Mouse (Mus musculus) stomach, embryonic 14.5 days (tissue): ENCODE results near the gene Chchd3. TPM values are rescaled to one million over a fixed set of nuclear protein-coding genes. Genes with fewer than 3 reads are reported as not detected.

Experiments used
- ATAC-seq: fragments of 200-750 bp; cut with Nextera tagmentation; 2 replicates; pipeline ENCODE4 v1.8.0; 2017; ENCODE audit warnings: low read depth, moderate TSS enrichment; ENCODE audit not compliant: insufficient number of reproducible peaks, insufficient read depth, low FRiP score
- H3K27ac ChIP-seq: fragments of 300-500 bp; sonication (generic); 2 replicates; pipeline ENCODE4 v1.5.1; 2014; ENCODE audit warnings: mild to moderate bottlenecking, low read length, moderate library complexity, mixed read lengths
- H3K27me3 ChIP-seq: fragments of 300-500 bp; sonication (generic); 2 replicates; pipeline ENCODE4 v1.6.1; 2014; ENCODE audit warnings: low read length, control low read depth, mixed read lengths; ENCODE audit not compliant: control insufficient read depth, insufficient read depth
- H3K36me3 ChIP-seq: fragments of 300-500 bp; sonication (generic); 2 replicates; pipeline ENCODE4 v1.6.1; 2014; ENCODE audit warnings: mild to moderate bottlenecking, control low read depth, low read length, moderate library complexity, mixed read lengths; ENCODE audit not compliant: control insufficient read depth, insufficient read depth
- H3K4me1 ChIP-seq: fragments of 300-500 bp; sonication (generic); 2 replicates; pipeline ENCODE4 v1.6.1; 2014; ENCODE audit warnings: low read length, control low read depth, mixed read lengths; ENCODE audit not compliant: control insufficient read depth, insufficient read depth
- H3K4me2 ChIP-seq: fragments of 300-500 bp; sonication (generic); replicated peaks from 2 replicates; pipeline ENCODE4 v1.6.1; 2014; ENCODE audit warnings: low read depth, low read length, control low read depth
- H3K4me3 ChIP-seq: fragments of 300-500 bp; sonication (generic); 2 replicates; pipeline ENCODE4 v1.5.1; 2014; ENCODE audit warnings: low read depth, low read length, control low read depth
- H3K9ac ChIP-seq: fragments of 300-500 bp; sonication (generic); replicated peaks from 2 replicates; pipeline ENCODE4 v1.6.1; 2014; ENCODE audit warnings: low read depth, mild to moderate bottlenecking, control low read depth, low read length, moderate library complexity, mixed read lengths
- H3K9me3 ChIP-seq: fragments of 300-500 bp; sonication (generic); 2 replicates; pipeline ENCODE4 v1.6.1; 2016; ENCODE audit warnings: low read depth, low read length, control low read depth; ENCODE audit not compliant: control insufficient read depth
- WGBS: fragments of 180-500 bp; shearing (Covaris S2); extraction: QIAGEN DNeasy Blood & Tissue Kit; methylation state at CpG from one replicate; pipeline ENCODE4 v1.1.7; 2014; 5-methylcytosine and 5-hydroxymethylcytosine counted together
- polyA plus RNA-seq: library from polyadenylated mRNA; unstranded; fragments of >200 nt; fragmentation: Nextera tagmentation; extraction: Ambion mirVana; gene quantifications from 2 replicates; pipeline ENCODE4 v1.2.1, GENCODE M21; 2014

Chchd3 gene
- polyA plus RNA-seq, 1 experiment from 2014 or later, result 96.4 TPM

DNA sequence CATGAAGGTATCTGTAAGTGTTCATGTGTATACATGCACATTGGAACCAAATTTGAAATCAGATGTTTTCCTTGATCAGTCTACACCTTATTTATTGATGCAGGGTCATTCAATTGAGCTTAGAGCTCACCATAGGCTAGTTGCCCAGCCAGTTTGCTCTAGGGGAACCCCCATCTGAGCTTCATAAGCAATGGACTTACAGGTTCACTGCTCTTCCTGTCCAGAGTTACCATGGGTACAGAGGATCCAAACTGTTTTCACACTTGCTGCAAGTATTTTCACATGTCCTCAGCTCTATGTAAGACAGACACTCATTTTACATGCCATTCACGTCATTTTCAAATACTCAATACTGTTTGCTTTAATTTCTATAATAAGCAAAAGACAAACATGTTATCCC lies 66.2 kb downstream of the Chchd3 start:
- 91% methylated on average over 1 of the region's 1 CpGs for WGBS
- no peak overlapping the region for H3K27ac ChIP-seq
- no peak for ATAC-seq
- no peaks in the 10 kb centered on the region for H3K9me3 ChIP-seq
- no peaks in the 10 kb centered on the region for H3K27me3 ChIP-seq
- H3K4me1 ChIP-seq, result peaks cover 6% of the 10 kb centered on the region; the same call in 1 of the 2 replicates
- H3K9ac ChIP-seq, result no peak overlapping the region
- H3K36me3 ChIP-seq, result no peaks in the 10 kb centered on the region
- no peak overlapping the region for H3K4me3 ChIP-seq
- no peak overlapping the region for H3K4me2 ChIP-seq

- Histone ChIP-seq H3K36me3 (no peaks in the 10 kb centered on the region), H3K27ac (no peak overlapping the region), H3K9me3 (no peaks in the 10 kb centered on the region), H3K27me3 (no peaks in the 10 kb centered on the region), H3K4me2 (no peak overlapping the region), H3K4me1 (no peaks in the 10 kb centered on the region), H3K9ac (no peak overlapping the region), H3K4me3 (no peak overlapping the region)
- 59% methylated on average over 12 of the region's 12 CpGs for WGBS
- no peak for ATAC-seq
These were observed 69.9 kb downstream of the Chchd3 start for GRCm38 (mm10) chr6:32990061-32990633.

- no peaks in the 10 kb centered on the region for H3K27me3 ChIP-seq
- no peak overlapping the region for H3K4me2 ChIP-seq
- no peak for ATAC-seq
- no peak overlapping the region for H3K4me3 ChIP-seq
- no peaks in the 10 kb centered on the region for H3K9me3 ChIP-seq
- H3K9ac ChIP-seq, result no peak overlapping the region
- no peaks in the 10 kb centered on the region for H3K4me1 ChIP-seq
- no peak overlapping the region for H3K27ac ChIP-seq
- WGBS, result 94% methylated on average over 8 of the region's 8 CpGs
- H3K36me3 ChIP-seq, result no peaks in the 10 kb centered on the region
These were observed 71.5 kb downstream of the Chchd3 start for GRCm38 (mm10) chr6:32988561-32988960.

GRCm38 (mm10) chr6:32983876-32984275 lies 76.2 kb downstream of the Chchd3 start:
- H3K36me3 ChIP-seq, result no peaks in the 10 kb centered on the region
- no peak overlapping the region for H3K4me3 ChIP-seq
- no peak overlapping the region for H3K27ac ChIP-seq
- no peak overlapping the region for H3K9ac ChIP-seq
- H3K27me3 ChIP-seq, result no peaks in the 10 kb centered on the region
- 72% methylated on average over 5 of the region's 5 CpGs for WGBS
- no peaks in the 10 kb centered on the region for H3K9me3 ChIP-seq
- no peaks in the 10 kb centered on the region for H3K4me1 ChIP-seq
- H3K4me2 ChIP-seq, result no peak overlapping the region
- no peak for ATAC-seq

GRCm38 (mm10) chr6:32981253-32981652 lies 78.8 kb downstream of the Chchd3 start:
- ATAC-seq, result no peak
- H3K27ac ChIP-seq, result no peak overlapping the region
- H3K27me3 ChIP-seq, result no peaks in the 10 kb centered on the region
- H3K4me1 ChIP-seq, result no peaks in the 10 kb centered on the region
- no peak overlapping the region for H3K4me3 ChIP-seq
- no peaks in the 10 kb centered on the region for H3K9me3 ChIP-seq
- H3K9ac ChIP-seq, result no peak overlapping the region
- H3K36me3 ChIP-seq, result no peaks in the 10 kb centered on the region
- WGBS, result 73% methylated on average over 11 of the region's 11 CpGs
- H3K4me2 ChIP-seq, result no peak overlapping the region

DNA sequence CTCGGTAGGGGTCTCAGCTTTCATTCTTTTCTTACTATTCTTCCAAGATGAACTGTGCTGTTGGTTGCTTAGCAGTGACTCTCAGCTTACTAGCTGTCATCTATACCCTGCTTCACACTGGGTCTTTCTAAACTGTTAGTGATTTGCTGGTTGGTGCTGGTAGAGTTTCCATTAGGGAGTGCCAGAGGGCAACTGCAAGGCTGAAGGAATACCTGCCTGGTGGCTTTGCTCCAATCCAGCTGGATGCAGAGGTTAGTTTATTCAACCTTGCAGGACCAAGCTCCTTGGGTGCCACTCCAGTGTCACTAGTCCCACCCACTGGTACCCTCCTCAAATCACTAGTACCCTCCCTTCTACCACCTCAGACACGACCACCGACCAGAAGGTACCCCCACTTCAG lies 81.2 kb downstream of the Chchd3 start:
- Histone ChIP-seq H3K4me3 (no peak overlapping the region), H3K27ac (no peak overlapping the region), H3K27me3 (no peaks in the 10 kb centered on the region), H3K9ac (no peak overlapping the region), H3K9me3 (no peaks in the 10 kb centered on the region), H3K4me1 (no peaks in the 10 kb centered on the region), H3K4me2 (no peak overlapping the region), H3K36me3 (no peaks in the 10 kb centered on the region)
- ATAC-seq, result no peak
- 94% methylated on average over 3 of the region's 3 CpGs for WGBS

DNA sequence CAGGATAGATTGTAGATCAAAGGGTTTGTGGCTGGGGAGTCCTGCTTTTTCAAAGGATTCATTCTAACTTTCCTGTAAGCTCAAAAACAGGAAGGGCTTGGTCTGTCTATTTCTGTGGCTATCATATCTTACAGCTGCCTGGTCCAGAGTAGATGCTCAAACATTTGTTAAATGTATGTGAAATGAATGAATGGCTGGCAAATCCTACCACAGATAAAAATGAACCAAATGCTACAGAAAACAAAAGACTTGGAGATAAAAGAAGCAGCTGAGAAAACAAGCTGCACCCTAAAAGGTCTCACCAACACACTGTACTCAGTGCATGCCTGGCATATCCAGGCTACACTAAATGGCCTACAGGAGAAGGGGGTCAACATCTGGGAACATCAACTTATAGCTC lies 88.1 kb downstream of the Chchd3 start:
- H3K36me3 ChIP-seq, result no peaks in the 10 kb centered on the region
- H3K27ac ChIP-seq, result no peak overlapping the region
- no peaks in the 10 kb centered on the region for H3K4me1 ChIP-seq
- no peak for ATAC-seq
- no peak overlapping the region for H3K4me3 ChIP-seq
- no peak overlapping the region for H3K4me2 ChIP-seq
- H3K9ac ChIP-seq, result no peak overlapping the region
- no peaks in the 10 kb centered on the region for H3K9me3 ChIP-seq
- no peaks in the 10 kb centered on the region for H3K27me3 ChIP-seq

- Histone ChIP-seq H3K27ac (no peak overlapping the region), H3K9ac (no peak overlapping the region), H3K27me3 (no peaks in the 10 kb centered on the region), H3K4me3 (no peak overlapping the region), H3K4me2 (no peak overlapping the region), H3K4me1 (no peaks in the 10 kb centered on the region), H3K36me3 (no peaks in the 10 kb centered on the region), H3K9me3 (no peaks in the 10 kb centered on the region)
- no peak for ATAC-seq
- WGBS, result 63% methylated on average over 2 of the region's 2 CpGs
These were observed 91.1 kb downstream of the Chchd3 start for GRCm38 (mm10) chr6:32968971-32969370.

DNA sequence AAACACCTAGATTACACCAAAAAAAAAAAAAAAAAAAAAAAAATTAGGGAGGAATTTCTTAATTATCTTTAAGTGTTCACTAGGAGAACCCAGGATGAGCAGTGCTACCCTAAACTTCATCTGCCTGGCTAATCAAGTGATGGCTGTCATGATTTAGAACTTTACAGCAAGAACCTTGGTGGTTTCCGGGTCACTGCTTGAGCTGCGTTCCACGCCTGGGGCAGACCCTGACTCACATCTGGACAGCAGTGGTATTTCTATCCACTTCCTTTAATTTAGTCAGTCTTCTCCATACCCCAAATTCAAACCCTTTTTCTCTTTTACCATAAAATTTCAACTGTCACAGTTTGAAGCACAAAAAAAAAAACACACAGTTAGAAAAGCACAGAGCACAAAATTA lies 98.0 kb downstream of the Chchd3 start:
- H3K4me2 ChIP-seq, result no peak overlapping the region
- H3K4me3 ChIP-seq, result no peak overlapping the region
- H3K27ac ChIP-seq, result no peak overlapping the region
- 68% methylated on average over 3 of the region's 3 CpGs for WGBS
- peaks cover 9% of the 10 kb centered on the region; the same call in 1 of the 2 replicates for H3K4me1 ChIP-seq
- no peak overlapping the region for H3K9ac ChIP-seq
- no peaks in the 10 kb centered on the region for H3K36me3 ChIP-seq
- ATAC-seq, result no peak
- H3K9me3 ChIP-seq, result no peaks in the 10 kb centered on the region
- H3K27me3 ChIP-seq, result no peaks in the 10 kb centered on the region
